Mouse (Mus musculus): ENCODE results near the gene Tex22.
A peak's percentile ranks its signal among the peaks of the same experiment; 100 is the strongest.

The Tex22 gene

DNA sequence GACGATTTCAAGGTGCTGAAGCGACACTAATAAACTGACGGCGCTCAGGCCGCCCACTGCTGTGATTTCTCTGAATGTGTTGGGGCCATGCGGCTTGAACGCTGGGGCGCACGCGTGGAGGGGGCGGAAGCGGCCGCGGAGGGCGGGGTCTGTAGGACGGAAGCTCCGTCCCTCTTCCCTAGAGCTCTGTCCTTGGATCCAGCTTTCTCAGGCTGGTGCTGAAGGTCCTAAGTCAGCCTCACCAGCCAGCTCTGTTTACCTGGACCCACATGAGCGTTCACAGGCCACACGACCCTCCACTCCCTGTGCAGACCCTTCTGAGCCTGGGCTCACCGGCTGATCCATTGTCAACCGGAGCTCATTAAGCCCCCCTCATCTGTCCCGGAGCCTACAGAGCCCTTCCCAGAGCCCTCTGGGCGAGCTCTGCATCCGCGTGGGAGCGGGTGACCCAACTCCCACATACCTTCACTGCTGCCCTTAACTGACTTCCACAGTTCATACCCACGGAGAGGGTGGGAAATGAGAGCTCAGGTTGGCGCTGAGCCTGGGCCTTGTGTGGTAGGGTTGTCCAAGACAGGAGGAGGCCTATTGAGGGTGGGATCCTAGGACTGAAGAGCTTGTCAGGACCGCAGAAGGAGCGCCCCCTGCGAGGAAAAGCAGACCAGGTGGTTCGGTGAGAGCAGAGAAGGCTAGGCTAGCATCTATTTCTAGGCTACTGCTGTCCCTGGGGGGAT lies at the start of gene Tex22:
Gene Tex22 (plus strand): TSS at position 174 of the 734 bp plus-strand sequence.
- peak; percentile 89 for DNase-seq

- no peak for DNase-seq
Measured at GRCm38 (mm10) chr12:113026557-113026956, 47.7 kb upstream of the Tex22 start.

DNA sequence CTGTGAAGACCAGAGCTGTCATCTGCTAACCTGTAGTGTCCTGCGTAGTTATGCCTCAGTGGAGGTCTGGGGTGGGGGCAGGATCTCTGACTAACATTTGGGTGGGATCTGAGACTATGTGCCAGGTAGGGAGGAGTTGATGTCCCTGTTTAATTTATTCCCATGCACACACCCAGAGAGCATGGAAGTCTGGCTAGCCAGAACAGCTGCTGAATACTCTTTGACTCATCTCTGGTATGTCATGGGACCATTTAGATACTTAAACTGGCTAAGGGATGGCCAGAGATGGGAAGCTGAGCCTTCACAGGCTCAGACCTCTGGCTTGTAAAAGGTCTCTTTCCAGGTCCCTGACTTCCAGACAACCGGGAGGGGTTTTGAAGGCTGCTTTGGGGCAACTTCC lies 46.8 kb upstream of the Tex22 start:
- no peak for DNase-seq

- DNase-seq, result no peak
Measured at GRCm38 (mm10) chr12:113028067-113028466, 46.2 kb upstream of the Tex22 start.

DNA sequence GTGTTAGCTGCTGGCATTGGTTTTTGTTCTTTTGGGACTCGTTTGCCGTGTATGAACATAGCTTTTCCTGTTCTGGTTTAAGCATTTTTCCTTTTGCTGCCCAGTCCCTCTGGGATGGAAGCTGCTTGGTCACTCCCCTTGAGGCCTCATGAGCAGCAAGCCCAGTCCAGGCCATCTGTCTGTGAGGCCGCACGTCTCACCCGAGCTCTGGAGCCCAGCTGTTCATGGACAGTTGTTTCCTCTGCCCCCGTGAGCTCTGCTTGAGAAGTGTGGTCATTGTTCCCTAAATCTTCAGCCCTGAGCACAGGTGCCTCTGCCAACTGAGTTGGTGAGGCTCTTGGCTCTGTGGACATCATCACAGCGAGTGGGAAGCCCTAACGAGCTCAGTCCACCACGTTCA lies 45.4 kb upstream of the Tex22 start:
- no peak for DNase-seq

DNA sequence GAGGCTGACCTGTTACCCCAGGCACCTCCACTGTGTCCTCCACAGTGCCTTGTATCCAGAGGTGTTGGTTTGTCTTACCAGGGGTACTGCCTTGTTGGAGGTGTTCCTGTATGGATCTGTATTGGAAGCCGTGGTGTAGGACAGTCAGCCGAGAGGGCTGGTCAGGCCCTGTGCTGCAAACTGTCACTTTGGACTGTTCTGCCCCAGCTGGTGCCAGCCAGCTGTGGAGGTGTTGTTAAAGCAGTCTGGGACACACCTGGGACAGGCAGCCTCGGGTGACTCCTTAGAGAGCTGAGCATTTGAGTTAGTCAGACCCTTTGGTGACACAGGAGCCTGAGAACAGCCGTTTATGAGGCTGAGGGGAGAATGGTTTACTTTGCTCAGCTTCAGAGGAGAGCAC lies 44.3 kb upstream of the Tex22 start:
- DNase-seq, result no peak

- DNase-seq, result no peak
Measured at GRCm38 (mm10) chr12:113030993-113031392, 43.3 kb upstream of the Tex22 start.

- no peak for DNase-seq
Measured at GRCm38 (mm10) chr12:113031441-113031840, 42.9 kb upstream of the Tex22 start.

DNA sequence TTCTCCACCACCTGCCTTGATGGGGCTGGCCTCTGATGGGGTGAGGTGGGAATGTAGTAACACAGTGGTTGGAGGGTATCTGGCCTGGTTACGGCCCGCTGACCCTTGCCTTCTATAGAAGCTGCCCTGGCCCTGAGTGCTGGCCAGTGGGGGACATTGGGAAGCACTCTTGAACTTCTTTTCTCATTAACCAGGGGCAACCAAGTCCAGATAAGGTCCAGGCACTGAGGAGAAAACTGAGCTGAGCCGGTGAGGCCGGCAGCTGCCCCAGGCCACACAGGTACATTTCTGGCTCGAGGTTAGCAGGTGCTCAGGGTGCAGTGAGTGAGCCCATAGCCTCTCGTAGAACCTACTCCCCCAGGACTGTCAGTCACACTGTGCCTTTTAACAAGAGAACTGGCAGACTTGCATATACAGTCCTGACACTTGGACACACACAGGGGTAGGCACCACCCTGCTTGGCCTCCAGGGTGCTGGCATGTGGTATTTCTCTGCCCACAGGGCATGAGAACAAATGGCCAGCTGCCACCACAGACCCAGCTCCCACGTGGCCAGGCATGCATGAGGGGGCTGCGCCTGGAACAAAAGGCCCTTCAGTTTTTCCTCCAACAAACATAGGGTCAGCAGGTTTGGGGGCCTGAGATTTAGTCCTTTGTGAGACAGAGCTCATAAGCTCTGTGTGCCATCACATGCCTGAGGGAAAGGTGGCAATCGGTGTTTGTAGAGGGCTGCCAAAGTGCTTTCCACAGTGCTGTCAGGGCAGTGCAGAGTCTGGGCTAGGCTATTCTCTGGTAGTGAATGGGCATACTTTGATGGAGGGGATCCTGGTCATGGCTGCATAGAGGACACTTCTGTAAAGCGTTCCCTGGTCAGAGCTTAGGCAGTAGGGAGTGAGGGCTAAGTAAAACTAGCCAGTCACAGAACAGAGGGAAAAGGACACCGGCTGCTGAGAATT lies 41.7 kb upstream of the Tex22 start:
- DNase-seq, result peak; percentile 70

- DNase-seq, result no peak
Measured at GRCm38 (mm10) chr12:113035093-113035492, 39.2 kb upstream of the Tex22 start.

- no peak for DNase-seq
Measured at GRCm38 (mm10) chr12:113036996-113037395, 37.3 kb upstream of the Tex22 start.

GRCm38 (mm10) chr12:113038414-113038813 lies 35.9 kb upstream of the Tex22 start:
- DNase-seq, result no peak

- DNase-seq, result peak; percentile 13
Measured at GRCm38 (mm10) chr12:113041481-113042439, 32.5 kb upstream of the Tex22 start.

DNA sequence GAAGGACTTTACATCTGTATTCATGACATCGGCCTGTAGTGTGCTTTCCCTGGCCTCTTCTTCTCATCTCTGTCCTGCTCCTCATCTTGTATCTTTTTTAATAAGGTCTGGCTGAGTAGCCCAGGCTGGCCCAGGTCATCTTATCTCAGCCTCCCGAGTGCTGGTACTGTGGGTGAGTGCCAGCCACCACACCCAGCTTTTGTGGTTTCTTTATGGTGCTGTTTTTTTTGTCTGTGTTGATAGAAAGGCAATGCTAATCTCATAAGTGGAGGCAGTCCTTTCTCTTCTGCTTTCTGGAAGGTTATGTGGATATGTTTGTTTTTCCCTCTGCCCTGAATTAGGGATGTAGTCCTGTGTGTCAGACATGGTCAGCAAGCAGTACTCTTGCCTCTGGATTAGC lies 31.8 kb upstream of the Tex22 start:
- no peak for DNase-seq

GRCm38 (mm10) chr12:113044916-113045677 lies 29.2 kb upstream of the Tex22 start:
- DNase-seq, result peak; percentile 67

- no peak for DNase-seq
Measured at GRCm38 (mm10) chr12:113046861-113047260, 27.4 kb upstream of the Tex22 start.

- no peak for DNase-seq
Measured at GRCm38 (mm10) chr12:113048103-113048502, 26.2 kb upstream of the Tex22 start.

DNA sequence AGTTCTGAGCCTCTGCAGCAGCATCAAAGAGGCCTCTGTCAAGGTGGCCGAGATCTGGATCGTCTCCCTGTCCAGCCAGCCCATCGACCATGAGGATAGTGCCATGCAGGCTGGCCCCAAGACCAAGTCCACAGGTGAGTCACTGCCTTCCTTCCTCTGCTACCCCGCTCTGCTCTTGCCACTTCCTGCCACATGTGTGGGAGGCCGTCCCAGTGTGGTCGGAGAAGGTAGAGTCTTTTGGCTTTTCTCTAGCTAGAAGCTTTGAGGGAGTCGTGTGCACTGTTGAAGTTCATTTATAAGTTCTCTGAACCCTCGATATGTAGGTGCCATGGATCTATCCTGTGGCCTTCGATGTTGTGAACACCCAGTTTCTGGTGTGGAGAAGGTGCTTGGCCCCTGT lies 24.5 kb upstream of the Tex22 start:
- no peak for DNase-seq

DNA sequence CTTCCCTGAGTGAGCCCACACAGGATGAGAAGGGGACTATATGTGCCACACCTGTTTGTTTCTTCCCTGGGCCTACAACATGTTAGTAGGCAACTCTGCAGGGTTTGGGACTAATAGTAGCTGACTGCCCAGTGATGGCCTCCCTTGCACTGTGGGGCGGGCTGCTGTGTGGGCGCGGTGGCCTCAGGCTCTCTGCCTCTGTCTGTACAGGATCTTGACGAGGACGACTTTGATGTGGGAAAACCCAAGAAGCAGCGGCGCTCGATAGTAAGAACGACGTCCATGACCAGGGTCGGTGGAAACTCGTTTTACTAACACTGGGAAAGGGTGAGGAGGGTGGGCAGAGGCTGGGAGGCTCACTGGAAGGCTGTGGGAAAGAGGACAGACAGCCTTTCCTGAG lies 23.6 kb upstream of the Tex22 start:
- no peak for DNase-seq

GRCm38 (mm10) chr12:113051628-113052403 lies 22.5 kb upstream of the Tex22 start:
- peak; percentile 21 for DNase-seq

DNA sequence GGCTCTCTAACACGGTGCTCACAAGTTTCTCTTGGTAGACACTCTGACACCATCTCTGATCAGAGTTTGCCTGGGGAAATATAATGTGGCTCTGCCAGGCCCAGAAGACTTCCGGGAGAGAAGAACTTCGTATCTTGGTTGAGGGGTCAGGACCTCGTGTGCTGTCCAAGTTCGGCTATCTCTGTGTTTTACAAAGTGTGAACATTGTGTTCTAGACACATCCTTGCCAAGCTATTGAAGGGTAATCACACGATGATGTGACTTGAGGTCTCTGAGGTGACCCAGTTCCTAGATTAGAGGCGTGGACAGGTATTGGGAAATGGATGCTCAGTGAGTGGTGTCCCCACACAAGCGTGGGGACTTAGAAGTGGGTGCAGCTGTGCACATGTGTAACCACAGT lies 18.2 kb upstream of the Tex22 start:
- DNase-seq, result no peak

All from kidney, adult 18-20 months (tissue).